In genomic region chr4:44981280-44981973, GRCm38 (mm10) we compare ENCODE assay signal across 7 mouse cellular contexts. TPM values are rescaled to one million over a fixed set of nuclear protein-coding genes. Genes with fewer than 3 reads are reported as not detected.
DNase-seq lines count a peak whose midpoint lies in the region; ATAC-seq and TF ChIP-seq lines count a peak whose summit lies in the region.

Gene Grhpr, plus strand, starts transcription at chr4:44981395.

- H3K27ac ChIP-seq in intestine, postnatal 0 days (ENCODE audit: low read depth, low read length): peak within 1 kb of the TSS; percentile 95
- no peak within 1 kb of the TSS for H3K27ac ChIP-seq in midbrain, embryonic 12.5 days (replicated peaks)
- H3K27ac ChIP-seq in small intestine, adult 2 months (ENCODE audit: insufficient read depth, low read depth, low read length): peak within 1 kb of the TSS; percentile 85

- H3K36me3 ChIP-seq in intestine, postnatal 0 days (ENCODE audit: control insufficient read depth, insufficient read depth): peaks cover 18% of the 10 kb centered on the region; the same call in 1 of the 2 replicates
- H3K36me3 ChIP-seq in midbrain, embryonic 12.5 days: no peaks in the 10 kb centered on the region
- peaks cover 1% of the 10 kb centered on the region; the same call in 1 of the 2 replicates for H3K36me3 ChIP-seq in small intestine, adult 2 months (ENCODE audit: control insufficient read depth, insufficient read depth, low read length)

- H3K4me2 ChIP-seq in intestine, postnatal 0 days (replicated peaks; ENCODE audit: low read depth): peak within 1 kb of the TSS; percentile 95
- peak within 1 kb of the TSS; percentile 69 for H3K4me2 ChIP-seq in midbrain, embryonic 12.5 days (replicated peaks)

- H3K27me3 ChIP-seq in intestine, postnatal 0 days (replicated peaks; ENCODE audit: control insufficient read depth, insufficient read depth, low read length): no peaks in the 10 kb centered on the region
- H3K27me3 ChIP-seq in midbrain, embryonic 12.5 days: no peaks in the 10 kb centered on the region
- no peaks in the 10 kb centered on the region for H3K27me3 ChIP-seq in small intestine, adult 2 months (ENCODE audit: control insufficient read depth, insufficient read depth, low read length)

- intact Hi-C loops in left cerebral cortex, postnatal 4 days (cut with DNase I): no loop called here

- 0% methylated on average over 40 of the region's 40 CpGs for WGBS in intestine, postnatal 0 days
- WGBS in midbrain, embryonic 12.5 days: under 1% methylated on average over 40 of the region's 40 CpGs
- WGBS in small intestine, adult 2 months: 1% methylated on average over 40 of the region's 40 CpGs

- H3K9ac ChIP-seq in intestine, postnatal 0 days (ENCODE audit: low read depth, low read length): peak within 1 kb of the TSS; percentile 79
- peak within 1 kb of the TSS; percentile 59 for H3K9ac ChIP-seq in midbrain, embryonic 12.5 days (replicated peaks)

- H3K4me1 ChIP-seq in intestine, postnatal 0 days (replicated peaks; ENCODE audit: control insufficient read depth, insufficient read depth, low read length): 0 out of 2 replicates have a peak, but pooled peaks cover 8% of the 10 kb centered on the region
- peaks cover 11% of the 10 kb centered on the region for H3K4me1 ChIP-seq in midbrain, embryonic 12.5 days
- H3K4me1 ChIP-seq in small intestine, adult 2 months (ENCODE audit: control insufficient read depth, insufficient read depth, insufficient read length, low read length): peaks cover 7% of the 10 kb centered on the region

- peak within 1 kb of the TSS; percentile 71 for H3K4me3 ChIP-seq in intestine, postnatal 0 days (ENCODE audit: low read depth, low read length)
- H3K4me3 ChIP-seq in midbrain, embryonic 12.5 days: peak within 1 kb of the TSS; percentile 55
- peak within 1 kb of the TSS; percentile 87 for H3K4me3 ChIP-seq in small intestine, adult 2 months (ENCODE audit: low read depth, low read length)

- ATAC-seq in intestine, postnatal 0 days: peak; percentile 91
- peak; percentile 87 for ATAC-seq in midbrain, embryonic 12.5 days (ENCODE audit: low FRiP score, low read depth)

- peak; percentile 64 for TF ChIP-seq CTCF in intestine, postnatal 0 days (IDR thresholded peaks at IDR 0.05; ENCODE audit: low read depth)
- TF ChIP-seq CTCF in small intestine, adult 2 months (IDR thresholded peaks at IDR 0.05; ENCODE audit: extremely low read depth, insufficient read length, insufficient replicate concordance, low read depth, low read length): peak; percentile 30; the same call in 1 of the 2 replicates

- no peaks in the 10 kb centered on the region for H3K9me3 ChIP-seq in intestine, postnatal 0 days (ENCODE audit: control insufficient read depth)
- H3K9me3 ChIP-seq in midbrain, embryonic 12.5 days: no peaks in the 10 kb centered on the region

- peak; percentile 95 for DNase-seq in adrenal gland, adult 2 months
- DNase-seq in embryo, embryonic 9.5 days (ENCODE audit: extremely low spot score): peak; percentile 97
- no peak for DNase-seq in gonadal fat pad, adult 2 months (ENCODE audit: low read depth)
- peak; percentile 80 for DNase-seq in left cerebral cortex, postnatal 4 days

- TF ChIP-seq POLR2A in small intestine, adult 2 months (IDR thresholded peaks at IDR 0.05; ENCODE audit: low read depth, low read length): peak; percentile 54

RNA-seq across cellular contexts. Expression of gene Grhpr, which starts in this region (rescaled TPM):
- 100 to 1,000 TPM; 139 to 220 TPM for total RNA-seq in adrenal gland, adult 2 months (2021)
- 280 and 300 TPM in 2 replicates for polyA plus RNA-seq in adrenal gland, adult 2 months (2012; rRNA removed)
- 106 and 120 TPM in 2 replicates for polyA plus RNA-seq in gonadal fat pad, adult 2 months (2012; rRNA removed)
- 121 and 133 TPM in 2 replicates for polyA plus RNA-seq in intestine, postnatal 0 days (2015; fragmentation: Nextera tagmentation; extraction: Ambion mirVana)
- 10 to 100 TPM in 1 of 2 experiments, 1 to 10 TPM in 1; 9.8 to 12.0 TPM for total RNA-seq in left cerebral cortex, postnatal 4 days (2021)
- 31.6 and 31.8 TPM in 2 replicates for polyA plus RNA-seq in midbrain, embryonic 12.5 days (2016; fragmentation: Nextera tagmentation; extraction: Ambion mirVana)
- 32.6 and 32.9 TPM in 2 replicates for polyA plus RNA-seq in small intestine, adult 2 months (2012; rRNA removed)

Comparison
In these comparisons a context has a peak if more than half of its experiments do, and no peak if none do; other contexts are left out.
1. RNA of gene Grhpr (total RNA-seq): 139 to 220 TPM in adrenal gland, adult 2 months; 9.8 to 12.0 TPM in left cerebral cortex, postnatal 4 days; every median in the first group is over 10 times any median in the second.
2. Peak in every context shown above with its lines, with median percentiles within 50 percentile points of each other: H3K4me3 ChIP-seq.